7 mouse cellular contexts compared by ENCODE assay signal in the genomic region with DNA sequence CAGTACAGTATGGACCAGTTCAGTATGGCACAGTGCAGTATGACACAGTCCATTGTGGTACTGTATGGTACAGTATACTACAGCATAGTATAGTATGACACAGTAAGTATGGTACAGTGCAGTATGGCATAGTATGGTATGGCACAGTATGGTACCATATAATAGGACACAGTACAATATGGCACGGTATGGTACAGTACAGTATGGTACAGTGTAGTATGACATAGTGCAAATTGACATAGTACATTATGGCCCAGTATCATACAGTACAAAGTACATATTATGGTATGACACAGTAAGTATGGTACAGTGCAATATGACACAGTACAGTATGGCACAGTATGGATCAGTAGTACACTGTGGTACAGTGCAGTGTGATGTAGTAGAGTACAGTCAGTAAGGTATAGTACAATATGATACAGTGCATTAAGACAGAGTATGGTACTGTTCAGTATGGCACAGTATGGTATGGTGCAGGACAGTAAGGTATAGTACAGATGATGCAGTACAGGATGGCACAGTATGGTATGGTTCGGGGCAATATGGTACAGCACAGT.
ATAC-seq lines count a peak whose summit lies in the region.
"Not testable (repeated sequence)": the region's sequence is repeated elsewhere in the genome, so short reads cannot be mapped to it uniquely, and the experiment has no call there.

No protein-coding gene starts in this region.

- H3K9ac ChIP-seq in heart, embryonic 15.5 days; hindbrain, embryonic 16.5 days (ENCODE audit: low read depth, low read length); limb, embryonic 15.5 days; lung, embryonic 16.5 days (ENCODE audit: low read length); midbrain, embryonic 16.5 days (ENCODE audit: low read depth, low read length); neural tube, embryonic 15.5 days (replicated peaks): not testable (repeated sequence)

- H3K27ac ChIP-seq in heart, embryonic 15.5 days; hindbrain, embryonic 16.5 days (ENCODE audit: low read depth, low read length); limb, embryonic 15.5 days; lung, embryonic 16.5 days (ENCODE audit: low read length); midbrain, embryonic 16.5 days (ENCODE audit: low read length); neural tube, embryonic 15.5 days (replicated peaks): not testable (repeated sequence)

- peak; percentile 30 for ATAC-seq in erythroid progenitor cell, adult 5-6 weeks (replicated peaks; ENCODE audit: low FRiP score, poor library complexity, severe bottlenecking)
- ATAC-seq in heart, embryonic 15.5 days (replicated peaks; ENCODE audit: insufficient number of reproducible peaks, insufficient read depth, low FRiP score, low read depth): peak; percentile 39; the same call in 1 of the 2 replicates
- ATAC-seq in hindbrain, embryonic 16.5 days: peak; percentile 60
- ATAC-seq in limb, embryonic 15.5 days (ENCODE audit: insufficient number of reproducible peaks, low FRiP score, low TSS enrichment, low read depth): peak; percentile 30; the same call in 1 of the 2 replicates
- peak; percentile 28; the same call in 1 of the 2 replicates for ATAC-seq in lung, embryonic 16.5 days (ENCODE audit: low read depth)
- peak; percentile 48; the same call in 1 of the 2 replicates for ATAC-seq in midbrain, embryonic 16.5 days
- peak; percentile 17; the same call in 1 of the 2 replicates for ATAC-seq in neural tube, embryonic 15.5 days (ENCODE audit: low FRiP score)

- H3K4me3 ChIP-seq in heart, embryonic 15.5 days; hindbrain, embryonic 16.5 days (ENCODE audit: low read length); limb, embryonic 15.5 days; lung, embryonic 16.5 days (ENCODE audit: low read length); midbrain, embryonic 16.5 days (ENCODE audit: low read depth, low read length); neural tube, embryonic 15.5 days (replicated peaks): not testable (repeated sequence)

- not testable (repeated sequence) for H3K36me3 ChIP-seq in heart, embryonic 15.5 days; hindbrain, embryonic 16.5 days (ENCODE audit: control insufficient read depth, insufficient read depth, low read length); limb, embryonic 15.5 days; lung, embryonic 16.5 days (ENCODE audit: control insufficient read depth, insufficient read depth, low read length); midbrain, embryonic 16.5 days (ENCODE audit: control insufficient read depth, insufficient read depth, low read length); neural tube, embryonic 15.5 days

- H3K4me2 ChIP-seq in heart, embryonic 15.5 days; hindbrain, embryonic 16.5 days (ENCODE audit: low read length); limb, embryonic 15.5 days; lung, embryonic 16.5 days (ENCODE audit: low read depth, low read length); midbrain, embryonic 16.5 days (ENCODE audit: low read length); neural tube, embryonic 15.5 days: not testable (repeated sequence)

- not testable (repeated sequence) for H3K27me3 ChIP-seq in heart, embryonic 15.5 days; hindbrain, embryonic 16.5 days (replicated peaks; ENCODE audit: control insufficient read depth, insufficient read depth, low read length); limb, embryonic 15.5 days; lung, embryonic 16.5 days (ENCODE audit: control insufficient read depth, insufficient read depth, low read depth, low read length); midbrain, embryonic 16.5 days (ENCODE audit: control insufficient read depth, insufficient read depth, low read depth, low read length); neural tube, embryonic 15.5 days (replicated peaks)

- H3K4me1 ChIP-seq in heart, embryonic 15.5 days (replicated peaks); hindbrain, embryonic 16.5 days (ENCODE audit: control insufficient read depth, insufficient read depth, low read depth, low read length); limb, embryonic 15.5 days; lung, embryonic 16.5 days (replicated peaks; ENCODE audit: control insufficient read depth, insufficient read depth, low read length); midbrain, embryonic 16.5 days (ENCODE audit: control insufficient read depth, insufficient read depth, low read length); neural tube, embryonic 15.5 days: not testable (repeated sequence)

- 88% methylated on average over 2 of the region's 2 CpGs for WGBS in heart, embryonic 15.5 days
- WGBS in hindbrain, embryonic 16.5 days: 98% methylated on average over 2 of the region's 2 CpGs
- WGBS in limb, embryonic 15.5 days: 93% methylated on average over 2 of the region's 2 CpGs
- WGBS in lung, embryonic 16.5 days: 96% methylated on average over 2 of the region's 2 CpGs
- WGBS in midbrain, embryonic 16.5 days: 98% methylated on average over 2 of the region's 2 CpGs
- 94% methylated on average over 2 of the region's 2 CpGs for WGBS in neural tube, embryonic 15.5 days

- H3K9me3 ChIP-seq in heart, embryonic 15.5 days (replicated peaks); hindbrain, embryonic 16.5 days (ENCODE audit: control insufficient read depth, low read length); limb, embryonic 15.5 days; lung, embryonic 16.5 days (ENCODE audit: control insufficient read depth, low read length); midbrain, embryonic 16.5 days (replicated peaks; ENCODE audit: control insufficient read depth, low read length, poor library complexity, severe bottlenecking); neural tube, embryonic 15.5 days (replicated peaks): not testable (repeated sequence)
